Mouse (Mus musculus): ENCODE data around the gene 1700109H08Rik.
"Not testable (repeated sequence)": the region's sequence is repeated elsewhere in the genome, so short reads cannot be mapped to it uniquely, and the experiment has no call there.

The 1700109H08Rik gene

DNA sequence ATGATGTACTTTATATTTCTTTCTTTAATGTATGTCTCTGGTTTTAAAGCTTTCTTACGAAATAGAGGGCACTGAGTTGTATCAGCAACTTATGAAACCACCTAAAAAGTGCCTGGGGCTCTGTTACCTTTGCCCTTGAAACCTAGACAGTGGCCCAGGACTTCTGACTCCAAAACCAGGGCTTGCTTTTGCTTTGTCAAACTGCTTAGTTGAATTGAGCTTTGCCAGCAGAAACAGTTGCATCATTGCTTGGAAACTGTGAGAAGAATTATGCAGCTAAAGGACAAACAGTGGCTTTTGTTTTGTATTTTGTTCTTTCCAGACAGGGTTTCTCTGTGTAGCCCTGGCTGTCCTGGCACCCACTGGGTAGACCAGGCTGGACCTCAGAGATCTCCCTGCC lies 28.9 kb downstream of the 1700109H08Rik start:
- DNase-seq, result no peak

DNA sequence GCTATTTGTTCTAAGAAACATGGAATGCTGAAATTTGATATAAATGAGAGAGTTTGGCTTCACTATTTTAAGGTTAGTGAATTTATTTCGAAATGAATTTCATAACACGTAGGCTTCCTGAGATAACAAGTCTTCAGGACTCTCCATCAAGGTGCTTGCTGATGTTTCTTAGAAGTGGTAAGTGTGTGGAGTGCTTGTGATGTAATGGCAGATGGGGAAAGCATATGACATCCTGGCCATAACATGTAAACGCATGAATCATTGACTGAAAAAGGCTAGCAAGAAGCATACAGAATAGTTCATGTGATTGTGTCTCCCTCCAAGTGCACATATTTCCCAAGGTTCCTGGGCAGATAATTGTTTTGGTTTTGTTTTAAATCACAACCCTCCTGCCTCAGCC lies 29.4 kb downstream of the 1700109H08Rik start:
- DNase-seq, result no peak

DNA sequence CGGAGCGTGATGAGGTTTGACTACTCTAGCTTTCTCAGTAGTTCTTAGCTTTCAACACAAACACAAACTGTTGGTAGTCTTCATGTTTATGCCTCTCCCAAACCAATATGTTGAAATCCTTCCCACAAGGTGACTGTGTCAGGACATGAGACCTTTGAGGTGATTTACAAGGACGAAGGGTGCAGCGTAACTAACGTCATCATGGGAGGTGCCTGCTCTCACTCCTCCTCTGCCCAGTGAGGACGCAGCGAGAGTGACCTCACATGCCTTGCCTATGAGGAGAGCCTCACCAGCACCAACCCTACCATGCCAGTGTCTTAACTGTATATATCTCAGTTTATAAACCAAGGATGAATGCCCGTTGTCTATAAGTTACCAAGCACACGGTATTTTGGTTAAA lies 35.7 kb downstream of the 1700109H08Rik start:
- DNase-seq, result no peak

DNA sequence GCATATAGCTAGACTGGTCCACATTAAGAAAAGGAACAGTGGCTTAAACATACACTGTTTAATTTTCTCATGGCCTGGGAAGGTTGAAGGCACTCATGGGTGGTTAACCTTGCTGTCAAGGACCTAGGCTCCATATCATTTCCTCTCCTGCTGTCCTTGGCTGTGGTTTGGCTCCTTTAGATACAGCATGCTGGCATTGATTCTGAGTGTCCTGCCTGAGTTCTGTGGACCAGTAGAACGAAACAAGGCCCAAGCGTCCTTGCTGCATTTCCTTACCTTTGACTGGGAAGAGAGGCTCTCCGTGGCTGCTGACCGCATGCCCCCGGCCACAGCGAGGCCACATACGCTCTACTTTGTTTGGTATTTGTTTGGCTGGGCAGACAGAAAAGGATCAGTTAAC lies 37.9 kb downstream of the 1700109H08Rik start:
- DNase-seq, result no peak

DNA sequence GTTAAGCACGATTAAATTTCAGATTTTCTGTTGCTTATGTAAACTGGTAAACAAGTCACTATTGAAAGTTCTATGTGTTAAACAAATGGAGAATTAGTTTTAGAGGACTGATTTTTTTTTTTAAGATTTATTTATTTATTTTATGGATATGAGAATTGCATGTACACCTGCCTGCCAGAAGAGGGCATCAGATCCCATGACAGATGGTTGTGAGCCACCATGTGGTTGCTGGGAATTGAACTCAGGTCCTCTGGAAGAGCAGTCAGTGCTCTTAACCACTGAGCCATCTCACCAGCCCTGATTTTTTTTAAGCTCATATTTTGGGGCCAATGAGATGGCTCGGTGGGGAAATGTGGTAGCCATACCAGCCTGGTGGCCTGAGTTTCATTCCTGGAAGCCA lies 40.5 kb downstream of the 1700109H08Rik start:
- DNase-seq, result not testable (repeated sequence)

DNA sequence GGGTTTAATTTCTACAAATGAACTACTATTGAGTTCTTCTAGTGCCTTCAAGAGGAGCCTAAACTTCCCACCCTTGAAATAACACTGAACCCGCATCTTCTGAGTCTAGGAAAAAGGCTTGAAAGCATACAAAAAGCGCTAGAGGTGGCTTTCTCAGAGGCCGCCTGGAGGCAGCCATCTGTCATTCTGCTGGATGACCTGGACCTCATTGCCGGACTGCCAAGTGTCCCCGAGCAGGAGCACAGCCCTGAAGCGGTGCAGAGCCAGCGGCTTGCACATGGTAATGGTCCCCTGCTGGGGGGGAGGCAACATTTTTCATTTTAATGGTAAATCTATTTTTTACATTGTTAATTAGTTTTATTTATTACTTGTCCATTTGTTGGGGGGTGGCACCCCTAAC lies 49.1 kb downstream of the 1700109H08Rik start:
- DNase-seq, result peak; percentile 83

DNA sequence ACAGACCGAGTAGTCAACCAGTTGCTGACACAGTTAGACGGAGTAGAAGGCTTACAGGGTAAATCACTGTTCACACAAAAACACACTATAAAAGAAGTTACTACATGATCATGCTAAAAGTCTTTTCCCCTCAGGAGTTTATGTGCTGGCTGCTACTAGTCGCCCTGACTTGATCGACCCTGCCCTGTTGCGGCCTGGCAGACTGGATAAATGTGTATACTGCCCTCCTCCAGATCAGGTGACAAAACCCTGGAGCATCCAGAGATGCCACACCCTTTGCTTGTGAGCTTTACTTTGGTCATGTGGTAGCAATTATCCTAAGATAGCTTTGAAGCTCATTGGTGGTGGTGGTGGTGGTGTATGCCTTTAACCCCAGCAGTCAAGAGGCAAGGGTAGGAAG lies 58.7 kb downstream of the 1700109H08Rik start:
- DNase-seq, result no peak

DNA sequence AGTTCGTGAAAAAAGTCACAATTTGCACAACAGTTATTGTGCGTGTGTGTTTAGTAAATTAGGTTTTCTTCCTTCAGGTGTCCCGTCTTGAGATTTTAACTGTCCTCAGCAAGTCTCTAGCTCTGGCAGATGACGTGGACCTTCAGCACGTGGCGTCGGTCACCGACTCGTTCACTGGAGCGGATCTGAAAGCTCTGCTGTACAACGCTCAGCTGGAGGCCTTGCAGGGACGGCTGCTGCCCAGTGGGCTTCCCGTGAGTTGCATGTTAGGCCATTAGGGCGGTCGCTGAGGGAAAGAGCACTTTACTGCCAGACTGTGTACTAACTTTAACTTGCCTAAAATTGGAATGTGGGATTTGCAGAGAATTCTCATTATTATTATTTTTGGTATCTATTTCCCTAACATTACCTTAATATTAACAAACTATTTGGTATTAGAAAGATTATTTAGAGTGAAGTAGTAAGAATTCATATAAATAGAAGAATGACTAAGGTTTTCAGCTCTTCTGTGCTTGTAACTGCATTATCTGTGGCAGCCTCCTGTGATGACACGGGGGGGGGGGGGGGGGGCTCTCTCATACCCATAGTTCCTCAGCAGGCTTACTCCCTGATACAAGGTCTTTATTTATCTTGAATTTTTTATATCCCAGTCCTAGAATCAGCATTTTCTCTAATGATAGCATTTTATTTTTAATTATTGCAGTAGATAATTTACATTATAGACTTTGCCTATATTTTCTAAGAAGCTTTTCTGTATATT lies 60.3 kb downstream of the 1700109H08Rik start:
- no peak for DNase-seq

DNA sequence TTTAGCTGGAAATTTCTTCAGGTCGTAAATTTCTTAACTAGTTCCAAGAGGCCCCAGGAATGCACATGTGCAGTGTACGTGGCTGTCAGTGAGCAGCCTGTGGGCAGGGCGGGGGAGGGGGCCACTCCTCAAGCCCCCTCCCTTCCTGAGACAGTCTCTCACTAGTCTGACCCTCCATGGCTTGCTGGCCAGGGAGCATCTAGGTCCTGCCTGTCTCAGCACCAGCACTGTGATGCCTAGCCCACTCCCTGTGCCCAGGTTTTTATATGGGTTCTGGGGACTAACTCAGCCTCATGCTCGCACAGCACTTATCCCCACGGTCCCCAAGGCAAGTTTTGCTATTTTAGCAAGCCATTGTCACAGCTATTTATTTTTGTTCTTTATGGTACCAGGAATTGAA lies 60.9 kb downstream of the 1700109H08Rik start:
- DNase-seq, result no peak

DNA sequence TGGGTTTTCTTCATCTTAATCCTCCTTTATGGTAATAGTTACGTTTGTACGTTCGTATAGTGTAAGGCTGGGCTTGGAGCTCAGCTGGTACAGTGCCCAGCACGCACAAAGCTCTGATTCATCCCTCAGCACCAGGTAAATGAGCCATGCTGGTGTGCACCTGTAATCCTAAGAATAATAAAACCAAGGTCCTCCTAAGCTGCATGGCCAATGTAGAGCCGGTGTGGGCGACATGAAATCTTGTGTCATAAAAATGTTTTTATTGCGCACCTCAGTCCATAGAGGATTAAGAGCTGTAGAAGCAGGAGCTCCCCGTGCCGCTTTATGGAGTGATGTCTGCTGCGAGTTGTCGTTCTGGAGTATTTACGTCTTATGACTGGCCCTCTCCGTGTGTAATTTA lies 61.9 kb downstream of the 1700109H08Rik start:
- DNase-seq, result no peak

DNA sequence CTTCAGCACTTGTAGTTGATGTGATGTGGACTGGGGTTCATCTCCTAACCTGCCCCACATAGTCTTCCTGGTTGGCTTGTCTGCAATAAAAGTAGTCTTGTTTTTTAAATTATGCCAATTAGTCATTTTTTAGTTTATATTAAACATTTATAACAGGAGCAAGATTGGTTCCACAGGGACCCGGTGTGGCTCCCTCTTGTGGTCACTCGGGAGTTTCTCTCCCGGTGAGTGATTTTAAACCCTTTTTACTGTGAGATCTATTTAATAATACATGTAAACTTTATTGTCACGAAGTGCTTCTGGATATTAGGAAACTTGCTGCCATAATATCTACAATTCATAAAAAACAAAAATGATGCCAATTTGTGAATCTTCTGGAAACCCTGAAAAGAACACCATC lies 62.6 kb downstream of the 1700109H08Rik start:
- no peak for DNase-seq
